Mouse (Mus musculus) megakaryocyte, adult 5-6 weeks (primary cell): ENCODE data around the gene AK157302. TPM values are rescaled to one million over a fixed set of nuclear protein-coding genes. Genes with fewer than 3 reads are reported as not detected.

Experiments
- ATAC-seq: 2 replicates; pipeline ENCODE4 v1.8.0; 2016; ENCODE audit warnings: mild to moderate bottlenecking, inconsistent platforms; ENCODE audit not compliant: poor library complexity, severe bottlenecking
- total RNA-seq, 2 experiments: library from RNA; stranded (forward) in 1 of 2; stranded (reverse) in 1 of 2; fragments of 153-499, 151-499 nt in 1 of 2; fragments of 221-1000, 200-1000 nt in 1 of 2; gene quantifications; 2 replicates each; pipeline versions ENCODE4 v1.2.3 to v1.2.4; 2015 to 2017

The AK157302 gene
- total RNA-seq, 2 experiments from 2014 or later: 0.56 TPM; not detected in 1

GRCm38 (mm10) chr13:21542708-21543107 lies 47.7 kb downstream of the AK157302 start, which contains the start of gene Olfr1366:
TSS of gene Olfr1366 (minus strand) at chr13:21542808.
- no peak for ATAC-seq

Other genes starting within 250 kb of the AK157302 start
- not detected in 2 replicates for gene Gpx5, start 202.5 kb upstream of the AK157302 start, total RNA-seq (2015)
- gene Gpx5, start 202.5 kb upstream of the AK157302 start, total RNA-seq (2017): not detected in 2 replicates
- gene Gpx6, start 183.1 kb upstream of the AK157302 start, total RNA-seq (2015): not detected in 2 replicates
- not detected in 2 replicates for gene Gpx6, start 183.1 kb upstream of the AK157302 start, total RNA-seq (2017)
- gene Olfr1367, start 148.3 kb upstream of the AK157302 start, total RNA-seq (2015): not detected in 2 replicates
- not detected in 2 replicates for gene Olfr1367, start 148.3 kb upstream of the AK157302 start, total RNA-seq (2017)
- 4.4 and 4.7 TPM in 2 replicates for gene Zscan12, start 132.4 kb upstream of the AK157302 start, total RNA-seq (2015)
- gene Zscan12, start 132.4 kb upstream of the AK157302 start, total RNA-seq (2017): 5.6 and 8.3 TPM in 2 replicates
- 33.5 and 36.6 TPM in 2 replicates for gene Zkscan3, start 92.5 kb upstream of the AK157302 start, total RNA-seq (2015)
- gene Zkscan3, start 92.5 kb upstream of the AK157302 start, total RNA-seq (2017): 26.8 and 29.7 TPM in 2 replicates
- 0.30 TPM in 1 of 2 replicates, not detected in the other for gene Pgbd1, start 54.2 kb upstream of the AK157302 start, total RNA-seq (2015)
- gene Pgbd1, start 54.2 kb upstream of the AK157302 start, total RNA-seq (2017): 0.33 TPM in 1 of 2 replicates, not detected in the other
- gene Zscan26, start 41.5 kb upstream of the AK157302 start, total RNA-seq (2015): 24.2 and 25.3 TPM in 2 replicates
- gene Zscan26, start 41.5 kb upstream of the AK157302 start, total RNA-seq (2017): 26.9 and 27.2 TPM in 2 replicates
- gene Nkapl, start 26.7 kb upstream of the AK157302 start, total RNA-seq (2015): 0.16 and 1.1 TPM in 2 replicates
- 1.2 and 1.3 TPM in 2 replicates for gene Nkapl, start 26.7 kb upstream of the AK157302 start, total RNA-seq (2017)
- 0.09 and 0.16 TPM in 2 replicates for gene Zkscan4, start 16.3 kb upstream of the AK157302 start, total RNA-seq (2015)
- 0.44 TPM in 1 of 2 replicates, not detected in the other for gene Zkscan4, start 16.3 kb upstream of the AK157302 start, total RNA-seq (2017)
- gene Gm10065, start 15.8 kb upstream of the AK157302 start, total RNA-seq (2015): not detected in 2 replicates
- gene Gm10065, start 15.8 kb upstream of the AK157302 start, total RNA-seq (2017): not detected in 2 replicates
- gene Gm11273, start 6.2 kb downstream of the AK157302 start, total RNA-seq (2015): 7.8 and 10.7 TPM in 2 replicates
- 4.3 and 5.2 TPM in 2 replicates for gene Gm11273, start 6.2 kb downstream of the AK157302 start, total RNA-seq (2017)
- gene Zkscan8, start 35.9 kb downstream of the AK157302 start, total RNA-seq (2015): 7.0 and 7.1 TPM in 2 replicates
- gene Zkscan8, start 35.9 kb downstream of the AK157302 start, total RNA-seq (2017): 4.4 and 4.9 TPM in 2 replicates
- not detected in 2 replicates for gene Olfr1366, start 47.6 kb downstream of the AK157302 start, total RNA-seq (2015)
- not detected in 2 replicates for gene Olfr1366, start 47.6 kb downstream of the AK157302 start, total RNA-seq (2017)
- gene Olfr1535, start 64.7 kb downstream of the AK157302 start, total RNA-seq (2015): not detected in 2 replicates
- not detected in 2 replicates for gene Olfr1535, start 64.7 kb downstream of the AK157302 start, total RNA-seq (2017)
- not detected in 2 replicates for gene Olfr1364, start 86.5 kb downstream of the AK157302 start, total RNA-seq (2015)
- not detected in 2 replicates for gene Olfr1364, start 86.5 kb downstream of the AK157302 start, total RNA-seq (2017)
- not detected in 2 replicates for gene Olfr1362, start 118.8 kb downstream of the AK157302 start, total RNA-seq (2015)
- gene Olfr1362, start 118.8 kb downstream of the AK157302 start, total RNA-seq (2017): not detected in 2 replicates
- gene Olfr11, start 147.3 kb downstream of the AK157302 start, total RNA-seq (2015): not detected in 2 replicates
- not detected in 2 replicates for gene Olfr11, start 147.3 kb downstream of the AK157302 start, total RNA-seq (2017)
- not detected in 2 replicates for gene Olfr1361, start 168.2 kb downstream of the AK157302 start, total RNA-seq (2015)
- gene Olfr1361, start 168.2 kb downstream of the AK157302 start, total RNA-seq (2017): not detected in 2 replicates
- gene Olfr1360, start 182.2 kb downstream of the AK157302 start, total RNA-seq (2015): not detected in 2 replicates
- gene Olfr1360, start 182.2 kb downstream of the AK157302 start, total RNA-seq (2017): not detected in 2 replicates
- gene Olfr1359, start 202.9 kb downstream of the AK157302 start, total RNA-seq (2015): not detected in 2 replicates
- gene Olfr1359, start 202.9 kb downstream of the AK157302 start, total RNA-seq (2017): not detected in 2 replicates
- gene Hist1h2bl, start 220.9 kb downstream of the AK157302 start, total RNA-seq (2015): 262 and 280 TPM in 2 replicates
- gene Hist1h2bl, start 220.9 kb downstream of the AK157302 start, total RNA-seq (2017): 409 and 426 TPM in 2 replicates
- gene Hist1h2ai, start 221.2 kb downstream of the AK157302 start, total RNA-seq (2015): 5.0 and 7.6 TPM in 2 replicates
- 3,924 and 4,338 TPM in 2 replicates for gene Hist1h2ai, start 221.2 kb downstream of the AK157302 start, total RNA-seq (2017)
- 37.0 and 141 TPM in 2 replicates for gene Hist1h3h, start 222.4 kb downstream of the AK157302 start, total RNA-seq (2015)
- 82.6 and 194 TPM in 2 replicates for gene Hist1h3h, start 222.4 kb downstream of the AK157302 start, total RNA-seq (2017)
- 139 and 162 TPM in 2 replicates for gene Hist1h2bm, start 226.8 kb downstream of the AK157302 start, total RNA-seq (2015)
- gene Hist1h2bm, start 226.8 kb downstream of the AK157302 start, total RNA-seq (2017): 615 and 635 TPM in 2 replicates
- 5.8 and 10.7 TPM in 2 replicates for gene Hist1h4j, start 239.8 kb downstream of the AK157302 start, total RNA-seq (2015)
- 595 and 644 TPM in 2 replicates for gene Hist1h4j, start 239.8 kb downstream of the AK157302 start, total RNA-seq (2017)